Mouse (Mus musculus): ENCODE measurements around the gene Traf5.

Gene Traf5

GRCm38 (mm10) chr1:192091806-192092772 is at the start of gene Traf5:
Gene Traf5, minus strand, starts transcription at chr1:192092559.
- DNase-seq (ENCODE audit: low spot score in 2 of 2) = peak; percentile 95 to 99

- no peak for DNase-seq (ENCODE audit: low spot score in 2 of 2)
Observed at GRCm38 (mm10) chr1:192140313-192140712, 48.0 kb upstream of the Traf5 start.

- peak; percentile 75 to 83 for DNase-seq (ENCODE audit: low spot score in 2 of 2)
Observed at GRCm38 (mm10) chr1:192137926-192138910, 45.9 kb upstream of the Traf5 start, which contains the start of gene Rcor3. Gene Rcor3, minus strand, starts transcription at chr1:192138062.

- DNase-seq (ENCODE audit: low spot score in 2 of 2) = no peak
Observed at GRCm38 (mm10) chr1:192137291-192137925, 45.0 kb upstream of the Traf5 start.

- peak; percentile 79 to 81 for DNase-seq (ENCODE audit: low spot score in 2 of 2)
Observed at GRCm38 (mm10) chr1:192136561-192137290, 44.4 kb upstream of the Traf5 start.

- DNase-seq (ENCODE audit: low spot score in 2 of 2) = no peak
Observed at GRCm38 (mm10) chr1:192130202-192130601, 37.8 kb upstream of the Traf5 start.

- DNase-seq (ENCODE audit: low spot score in 2 of 2) = no peak
Observed at GRCm38 (mm10) chr1:192128343-192128742, 36.0 kb upstream of the Traf5 start.

- no peak for DNase-seq (ENCODE audit: low spot score in 2 of 2)
Observed at GRCm38 (mm10) chr1:192125761-192126160, 33.4 kb upstream of the Traf5 start.

GRCm38 (mm10) chr1:192116262-192116661 is 23.9 kb upstream of the Traf5 start:
- DNase-seq (ENCODE audit: low spot score in 2 of 2) = no peak

GRCm38 (mm10) chr1:192115378-192115777 is 23.0 kb upstream of the Traf5 start:
- DNase-seq (ENCODE audit: low spot score in 2 of 2) = no peak

- DNase-seq (ENCODE audit: low spot score in 2 of 2) = peak in 1 of 2 experiments; percentile 58
Observed at GRCm38 (mm10) chr1:192109169-192109568, 16.8 kb upstream of the Traf5 start.

- peak in 1 of 2 experiments; percentile 40 for DNase-seq (ENCODE audit: low spot score in 2 of 2)
Observed at GRCm38 (mm10) chr1:192107352-192107751, 15.0 kb upstream of the Traf5 start.

- no peak for DNase-seq (ENCODE audit: low spot score in 2 of 2)
Observed at GRCm38 (mm10) chr1:192105902-192106389, 13.6 kb upstream of the Traf5 start.

- peak in 1 of 2 experiments; percentile 50 for DNase-seq (ENCODE audit: low spot score in 2 of 2)
Observed at GRCm38 (mm10) chr1:192104021-192104420, 11.7 kb upstream of the Traf5 start.

- DNase-seq (ENCODE audit: low spot score in 2 of 2) = peak in 1 of 2 experiments; percentile 34
Observed at GRCm38 (mm10) chr1:192103176-192103575, 10.8 kb upstream of the Traf5 start.

GRCm38 (mm10) chr1:192101359-192101758 is 9.0 kb upstream of the Traf5 start:
- DNase-seq (ENCODE audit: low spot score in 2 of 2) = peak in 1 of 2 experiments; percentile 51

GRCm38 (mm10) chr1:192100742-192101141 is 8.4 kb upstream of the Traf5 start:
- peak in 1 of 2 experiments; percentile 56 for DNase-seq (ENCODE audit: low spot score in 2 of 2)

- DNase-seq (ENCODE audit: low spot score in 2 of 2) = peak in 1 of 2 experiments; percentile 39
Observed at GRCm38 (mm10) chr1:192095626-192096025, 3.3 kb upstream of the Traf5 start.

GRCm38 (mm10) chr1:192094451-192095170 is 2.3 kb upstream of the Traf5 start:
- DNase-seq (ENCODE audit: low spot score in 2 of 2) = peak in 1 of 2 experiments; percentile 63
